Mouse (Mus musculus): ENCODE results near the gene Hes2.

DNA sequence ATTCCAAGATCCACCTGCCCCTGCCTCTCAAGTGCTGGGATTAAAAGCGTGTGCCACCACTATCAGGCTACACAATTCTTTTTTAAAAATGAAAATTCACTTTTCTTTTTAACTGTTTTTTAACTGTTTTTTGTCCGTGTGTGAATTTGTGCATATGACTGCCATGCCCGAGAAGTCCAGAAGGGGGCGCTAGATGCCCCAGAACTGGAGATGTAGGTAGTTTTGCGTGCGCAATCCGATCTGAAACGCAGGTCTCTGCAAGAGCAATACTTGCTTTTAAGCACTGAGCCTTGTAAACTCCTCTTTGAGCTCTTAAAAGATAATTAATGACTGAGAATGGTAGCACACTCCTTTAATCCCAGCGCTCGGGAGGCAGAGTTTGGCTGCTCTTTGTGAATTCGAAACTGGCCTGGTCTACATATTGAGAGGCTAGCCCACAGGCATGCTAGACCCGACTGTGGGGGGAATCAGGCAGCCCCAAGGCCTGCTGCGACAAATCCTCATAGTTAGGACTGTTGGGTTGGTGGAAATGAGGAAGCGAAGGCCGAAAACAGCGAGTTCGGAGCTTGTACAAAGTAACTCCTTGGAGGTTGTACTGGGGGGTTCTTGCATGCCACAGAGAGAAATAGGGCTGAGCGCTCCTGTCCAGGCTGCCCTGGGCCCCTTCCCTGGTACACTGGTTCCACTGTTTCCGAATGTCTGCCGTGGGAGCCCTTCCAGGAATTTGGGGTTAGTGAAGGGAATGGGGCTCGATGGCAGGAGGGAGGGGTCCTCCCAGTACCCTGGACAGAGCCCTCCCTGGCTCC lies 685 bp upstream of the Hes2 start:
- TF ChIP-seq CTCF (IDR thresholded peaks at IDR 0.05; ENCODE audit: low read depth, low read length) (peak; percentile 66), GATA1 (IDR thresholded peaks at IDR 0.05; ENCODE audit: borderline replicate concordance, low read length) (no peak), TAL1 (conservative IDR thresholded peaks at IDR 0.05; ENCODE audit: low read depth, low read length) (no peak)

All from G1E (cell line).